Mouse (Mus musculus): ENCODE data around the gene Emb. TPM values are rescaled to one million over a fixed set of nuclear protein-coding genes. Genes with fewer than 3 reads are reported as not detected.
"Not testable (repeated sequence)": the region's sequence is repeated elsewhere in the genome, so short reads cannot be mapped to it uniquely, and the experiment has no call there.

The Emb gene
- total RNA-seq (2014; rRNA removed) (9.2 and 13.6 TPM in 2 replicates), polyA plus RNA-seq (2015; fragmentation: Nextera tagmentation; extraction: Ambion mirVana) (10.3 and 12.0 TPM in 2 replicates)

- Histone ChIP-seq H3K4me3 (ENCODE audit: low read depth, low read length) (no peak within 1 kb of the TSS), H3K4me1 (ENCODE audit: insufficient read depth, low read length) (no peaks in the 10 kb centered on the region), H3K27me3 (ENCODE audit: insufficient read depth, low read length) (no peaks in the 10 kb centered on the region), H3K9ac (replicated peaks; ENCODE audit: low read length, poor library complexity, severe bottlenecking) (no peak within 1 kb of the TSS), H3K4me2 (ENCODE audit: low read depth, low read length, poor library complexity, severe bottlenecking) (no peak within 1 kb of the TSS), H3K36me3 (ENCODE audit: insufficient read depth, low read length) (no peaks in the 10 kb centered on the region), H3K9me3 (ENCODE audit: low read length) (no peaks in the 10 kb centered on the region), H3K27ac (ENCODE audit: low read depth, low read length) (no peak within 1 kb of the TSS)
- WGBS = 86% methylated on average over 6 of the region's 6 CpGs
- no peak for TF ChIP-seq CTCF (IDR thresholded peaks at IDR 0.05)
- ATAC-seq (ENCODE audit: low FRiP score) (no peak), DNase-seq (ENCODE audit: low spot score) (no peak)
Measured at GRCm38 (mm10) chr13:117208236-117208635, at the start of gene Emb. Gene Emb, plus strand, starts transcription at chr13:117208536.

- DNase-seq (ENCODE audit: low spot score) (no peak), ATAC-seq (ENCODE audit: low FRiP score) (no peak)
- Histone ChIP-seq H3K9ac (replicated peaks; ENCODE audit: low read length, poor library complexity, severe bottlenecking) (no peak overlapping the region), H3K27ac (ENCODE audit: low read depth, low read length) (no peak overlapping the region), H3K4me2 (ENCODE audit: low read depth, low read length, poor library complexity, severe bottlenecking) (no peak overlapping the region), H3K4me3 (ENCODE audit: low read depth, low read length) (no peak overlapping the region), H3K4me1 (ENCODE audit: insufficient read depth, low read length) (no peaks in the 10 kb centered on the region), H3K36me3 (ENCODE audit: insufficient read depth, low read length) (no peaks in the 10 kb centered on the region), H3K9me3 (ENCODE audit: low read length) (no peaks in the 10 kb centered on the region), H3K27me3 (ENCODE audit: insufficient read depth, low read length) (no peaks in the 10 kb centered on the region)
- no peak for TF ChIP-seq CTCF (IDR thresholded peaks at IDR 0.05)
- WGBS = 89% methylated on average over 5 of the region's 5 CpGs
Measured at GRCm38 (mm10) chr13:117163906-117164305, 44.4 kb upstream of the Emb start.

DNA sequence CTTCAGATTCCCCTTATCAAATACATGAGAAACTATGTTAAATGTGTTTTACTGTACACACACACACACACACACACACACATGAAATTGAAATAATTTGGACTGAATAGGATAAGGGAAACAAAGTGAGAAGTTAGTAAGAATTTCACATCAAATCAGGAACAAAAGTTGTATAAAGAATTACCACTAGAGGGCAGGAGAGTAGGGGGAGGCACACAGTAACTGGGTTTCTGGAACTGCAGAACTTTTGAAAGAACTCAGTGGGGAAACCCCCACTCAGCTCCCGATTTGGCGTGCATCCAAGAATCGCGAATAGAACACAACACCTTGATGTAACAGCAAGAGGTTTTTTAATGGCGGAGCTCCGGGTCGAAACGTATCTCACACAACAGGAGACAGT, 43.3 kb upstream of the Emb start:
- Histone ChIP-seq H3K9me3 (ENCODE audit: low read length) (no peaks in the 10 kb centered on the region), H3K27ac (ENCODE audit: low read depth, low read length) (no peak overlapping the region), H3K27me3 (ENCODE audit: insufficient read depth, low read length) (no peaks in the 10 kb centered on the region), H3K36me3 (ENCODE audit: insufficient read depth, low read length) (no peaks in the 10 kb centered on the region), H3K4me2 (ENCODE audit: low read depth, low read length, poor library complexity, severe bottlenecking) (no peak overlapping the region), H3K4me1 (ENCODE audit: insufficient read depth, low read length) (no peaks in the 10 kb centered on the region), H3K4me3 (ENCODE audit: low read depth, low read length) (no peak overlapping the region), H3K9ac (replicated peaks; ENCODE audit: low read length, poor library complexity, severe bottlenecking) (no peak overlapping the region)
- ATAC-seq (ENCODE audit: low FRiP score) = no peak
- no peak for DNase-seq (ENCODE audit: low spot score)
- WGBS = 91% methylated on average over 8 of the region's 8 CpGs
- no peak for TF ChIP-seq CTCF (IDR thresholded peaks at IDR 0.05)

DNA sequence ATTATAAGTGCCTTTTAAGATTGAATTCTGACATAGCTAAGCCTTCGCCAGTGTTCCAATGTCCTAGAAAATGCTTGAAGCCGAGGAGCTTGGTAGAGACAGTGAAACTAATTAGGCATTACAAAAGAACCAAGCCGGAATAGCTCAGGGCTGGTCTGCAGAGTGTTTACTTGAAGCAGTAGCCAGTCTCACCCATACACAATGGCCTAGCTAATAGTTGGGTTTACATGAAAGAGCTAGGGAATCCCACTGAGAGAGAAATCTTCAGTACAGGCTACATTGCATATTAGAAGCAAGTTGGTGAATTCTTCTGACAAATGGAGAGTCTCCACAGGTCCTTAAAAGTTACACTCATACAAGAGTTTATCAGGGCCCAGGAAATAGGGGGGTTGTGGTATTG, 27.4 kb upstream of the Emb start:
- not testable (repeated sequence) for H3K27me3 ChIP-seq (ENCODE audit: insufficient read depth, low read length); DNase-seq (ENCODE audit: low spot score)
- 49% methylated on average over 3 of the region's 3 CpGs for WGBS

DNA sequence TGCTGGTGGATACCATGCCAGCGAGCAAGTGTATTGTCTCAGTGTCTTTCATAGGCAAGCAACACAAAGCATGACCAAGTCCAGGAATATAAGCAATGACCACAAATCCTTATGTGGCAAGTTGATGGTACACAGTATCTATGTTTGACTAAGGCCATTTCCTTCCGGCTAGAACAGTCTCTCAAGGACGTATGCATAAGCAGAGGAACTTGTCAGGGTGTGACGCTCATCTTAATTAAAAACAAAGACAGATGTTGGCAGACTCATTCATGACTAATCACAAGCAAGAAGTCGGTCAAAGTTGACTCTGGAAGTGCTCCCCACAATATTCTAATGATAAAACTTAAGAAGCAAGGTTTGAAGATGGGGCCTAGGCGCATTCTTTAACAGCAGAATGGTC, 25.0 kb upstream of the Emb start:
- no peak for ATAC-seq (ENCODE audit: low FRiP score)
- no peak for DNase-seq (ENCODE audit: low spot score)
- Histone ChIP-seq H3K4me3 (ENCODE audit: low read depth, low read length) (no peak overlapping the region), H3K27ac (ENCODE audit: low read depth, low read length) (no peak overlapping the region), H3K36me3 (ENCODE audit: insufficient read depth, low read length) (no peaks in the 10 kb centered on the region), H3K27me3 (ENCODE audit: insufficient read depth, low read length) (no peaks in the 10 kb centered on the region), H3K4me1 (ENCODE audit: insufficient read depth, low read length) (no peaks in the 10 kb centered on the region), H3K4me2 (ENCODE audit: low read depth, low read length, poor library complexity, severe bottlenecking) (no peak overlapping the region), H3K9me3 (ENCODE audit: low read length) (no peaks in the 10 kb centered on the region), H3K9ac (replicated peaks; ENCODE audit: low read length, poor library complexity, severe bottlenecking) (no peak overlapping the region)
- 73% methylated on average over 6 of the region's 6 CpGs for WGBS
- no peak for TF ChIP-seq CTCF (IDR thresholded peaks at IDR 0.05)

More for the DNA sequence above, 27.4 kb upstream of the Emb start:
- H3K27ac ChIP-seq (ENCODE audit: low read depth, low read length); H3K9me3 ChIP-seq (ENCODE audit: low read length); H3K4me2 ChIP-seq (ENCODE audit: low read depth, low read length, poor library complexity, severe bottlenecking); H3K36me3 ChIP-seq (ENCODE audit: insufficient read depth, low read length); ATAC-seq (ENCODE audit: low FRiP score); H3K9ac ChIP-seq (replicated peaks; ENCODE audit: low read length, poor library complexity, severe bottlenecking); H3K4me1 ChIP-seq (ENCODE audit: insufficient read depth, low read length); H3K4me3 ChIP-seq (ENCODE audit: low read depth, low read length): not testable (repeated sequence)

DNA sequence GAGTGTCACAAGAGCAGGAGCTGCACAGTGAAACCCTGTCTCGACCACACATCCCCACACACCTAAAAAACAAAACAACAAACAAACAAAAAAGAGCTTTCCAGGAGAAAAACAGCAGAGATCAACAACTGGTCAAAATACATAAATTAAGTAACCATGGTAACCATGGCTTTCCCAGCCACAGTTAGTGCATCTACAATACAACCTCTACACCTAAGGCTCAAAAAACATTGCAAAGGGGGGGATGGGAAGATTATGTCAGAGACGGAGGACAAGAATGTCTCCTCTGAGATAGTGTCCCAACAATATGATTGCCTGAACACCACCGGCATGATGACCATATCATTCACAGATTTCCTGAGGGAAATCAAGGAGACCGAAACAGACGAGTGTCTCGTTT, 23.0 kb upstream of the Emb start:
- DNase-seq (ENCODE audit: low spot score) = no peak
- WGBS = 63% methylated on average over 6 of the region's 6 CpGs
- no peak for TF ChIP-seq CTCF (IDR thresholded peaks at IDR 0.05)
- Histone ChIP-seq H3K36me3 (ENCODE audit: insufficient read depth, low read length) (no peaks in the 10 kb centered on the region), H3K27ac (ENCODE audit: low read depth, low read length) (no peak overlapping the region), H3K4me3 (ENCODE audit: low read depth, low read length) (no peak overlapping the region), H3K4me1 (ENCODE audit: insufficient read depth, low read length) (no peaks in the 10 kb centered on the region), H3K9ac (replicated peaks; ENCODE audit: low read length, poor library complexity, severe bottlenecking) (no peak overlapping the region), H3K4me2 (ENCODE audit: low read depth, low read length, poor library complexity, severe bottlenecking) (no peak overlapping the region), H3K9me3 (ENCODE audit: low read length) (no peaks in the 10 kb centered on the region), H3K27me3 (ENCODE audit: insufficient read depth, low read length) (no peaks in the 10 kb centered on the region)
- peak; percentile 62 for ATAC-seq (ENCODE audit: low FRiP score)

Measured in midbrain, postnatal 0 days (tissue).